Mouse (Mus musculus): ENCODE measurements around the gene Snd1.

The Snd1 gene

GRCm38 (mm10) chr6:28705384-28706107 is 230.6 kb downstream of the Snd1 start:
- peak; percentile 46 for DNase-seq (ENCODE audit: low read depth, low spot score)

GRCm38 (mm10) chr6:28706108-28706975 is 231.4 kb downstream of the Snd1 start:
- DNase-seq (ENCODE audit: low read depth, low spot score) = no peak

GRCm38 (mm10) chr6:28706976-28707592 is 232.1 kb downstream of the Snd1 start:
- no peak for DNase-seq (ENCODE audit: low read depth, low spot score)

- no peak for DNase-seq (ENCODE audit: low read depth, low spot score)
Measured at GRCm38 (mm10) chr6:28710035-28710434, 235.1 kb downstream of the Snd1 start.

- no peak for DNase-seq (ENCODE audit: low read depth, low spot score)
Measured at GRCm38 (mm10) chr6:28717203-28717844, 242.4 kb downstream of the Snd1 start.

GRCm38 (mm10) chr6:28717845-28718237 is 242.9 kb downstream of the Snd1 start:
- no peak for DNase-seq (ENCODE audit: low read depth, low spot score)

- no peak for DNase-seq (ENCODE audit: low read depth, low spot score)
Measured at GRCm38 (mm10) chr6:28720391-28721171, 245.6 kb downstream of the Snd1 start.

- DNase-seq (ENCODE audit: low read depth, low spot score) = no peak
Measured at GRCm38 (mm10) chr6:28723059-28723458, 248.1 kb downstream of the Snd1 start.

GRCm38 (mm10) chr6:28724776-28725175 is 249.8 kb downstream of the Snd1 start:
- DNase-seq (ENCODE audit: low read depth, low spot score) = no peak

GRCm38 (mm10) chr6:28729236-28729635 is 254.3 kb downstream of the Snd1 start:
- no peak for DNase-seq (ENCODE audit: low read depth, low spot score)

- no peak for DNase-seq (ENCODE audit: low read depth, low spot score)
Measured at GRCm38 (mm10) chr6:28729649-28730048, 254.7 kb downstream of the Snd1 start.

GRCm38 (mm10) chr6:28731246-28731645 is 256.3 kb downstream of the Snd1 start:
- no peak for DNase-seq (ENCODE audit: low read depth, low spot score)

- DNase-seq (ENCODE audit: low read depth, low spot score) = no peak
Measured at GRCm38 (mm10) chr6:28733884-28734647, 259.1 kb downstream of the Snd1 start.

- DNase-seq (ENCODE audit: low read depth, low spot score) = no peak
Measured at GRCm38 (mm10) chr6:28735116-28735515, 260.2 kb downstream of the Snd1 start.

- DNase-seq (ENCODE audit: low read depth, low spot score) = no peak
Measured at GRCm38 (mm10) chr6:28736665-28737064, 261.7 kb downstream of the Snd1 start.

- DNase-seq (ENCODE audit: low read depth, low spot score) = no peak
Measured at GRCm38 (mm10) chr6:28737601-28738000, 262.7 kb downstream of the Snd1 start.

GRCm38 (mm10) chr6:28743586-28743985 is 268.6 kb downstream of the Snd1 start:
- no peak for DNase-seq (ENCODE audit: low read depth, low spot score)

- no peak for DNase-seq (ENCODE audit: low read depth, low spot score)
Measured at GRCm38 (mm10) chr6:28745864-28746263, 270.9 kb downstream of the Snd1 start.

GRCm38 (mm10) chr6:28747025-28747424 is 272.1 kb downstream of the Snd1 start:
- no peak for DNase-seq (ENCODE audit: low read depth, low spot score)

- DNase-seq (ENCODE audit: low read depth, low spot score) = no peak
Measured at GRCm38 (mm10) chr6:28747931-28748670, 273.2 kb downstream of the Snd1 start.
